Mouse (Mus musculus): ENCODE measurements around the gene Elovl3.
"Not testable (repeated sequence)": the region's sequence is repeated elsewhere in the genome, so short reads cannot be mapped to it uniquely, and the experiment has no call there.

The Elovl3 gene

DNA sequence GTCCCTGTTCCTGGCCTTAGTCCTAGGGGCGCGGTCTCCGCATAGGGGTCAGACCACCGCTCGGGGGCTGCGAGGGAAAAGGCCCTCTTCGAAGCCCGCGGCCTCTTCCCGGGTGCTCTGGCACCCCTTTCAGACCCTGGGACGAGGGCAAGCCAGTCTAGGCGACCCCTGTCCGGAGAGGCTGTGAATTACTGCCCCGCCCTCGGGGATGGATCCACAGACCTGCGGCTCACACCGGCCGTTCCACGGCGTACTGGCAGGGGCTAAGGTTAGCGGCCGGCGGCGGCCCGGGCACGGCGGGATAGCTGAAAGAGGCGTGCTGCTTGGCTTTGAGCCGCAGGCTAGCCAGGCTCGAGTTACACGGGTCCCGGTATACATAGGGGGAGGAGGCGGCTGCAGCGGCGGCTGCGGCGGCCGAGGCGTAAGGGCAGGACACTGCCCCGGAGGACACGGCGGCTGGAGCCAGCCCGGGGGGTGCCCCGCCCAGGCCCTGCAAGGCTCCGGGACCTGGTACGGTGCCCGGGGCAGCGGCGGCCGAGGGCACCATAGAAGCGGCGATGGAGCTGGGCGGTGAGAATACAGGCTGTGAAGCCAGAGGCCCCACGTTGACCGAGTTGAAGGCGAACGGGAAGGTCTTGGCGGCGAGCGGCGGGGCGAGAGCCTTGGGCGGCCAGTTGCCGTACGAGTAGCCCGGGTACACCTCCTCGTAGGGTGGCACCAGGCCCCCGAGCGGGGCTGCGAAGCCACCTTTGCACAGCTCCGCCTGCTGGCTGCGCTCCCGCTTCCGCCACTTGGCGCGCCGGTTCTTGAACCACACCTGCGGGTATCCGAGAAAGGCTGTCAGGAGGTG lies 4.3 kb downstream of the Elovl3 start:
- peak; percentile 56 to 68 for DNase-seq (ENCODE audit: low spot score in 2 of 2)

DNA sequence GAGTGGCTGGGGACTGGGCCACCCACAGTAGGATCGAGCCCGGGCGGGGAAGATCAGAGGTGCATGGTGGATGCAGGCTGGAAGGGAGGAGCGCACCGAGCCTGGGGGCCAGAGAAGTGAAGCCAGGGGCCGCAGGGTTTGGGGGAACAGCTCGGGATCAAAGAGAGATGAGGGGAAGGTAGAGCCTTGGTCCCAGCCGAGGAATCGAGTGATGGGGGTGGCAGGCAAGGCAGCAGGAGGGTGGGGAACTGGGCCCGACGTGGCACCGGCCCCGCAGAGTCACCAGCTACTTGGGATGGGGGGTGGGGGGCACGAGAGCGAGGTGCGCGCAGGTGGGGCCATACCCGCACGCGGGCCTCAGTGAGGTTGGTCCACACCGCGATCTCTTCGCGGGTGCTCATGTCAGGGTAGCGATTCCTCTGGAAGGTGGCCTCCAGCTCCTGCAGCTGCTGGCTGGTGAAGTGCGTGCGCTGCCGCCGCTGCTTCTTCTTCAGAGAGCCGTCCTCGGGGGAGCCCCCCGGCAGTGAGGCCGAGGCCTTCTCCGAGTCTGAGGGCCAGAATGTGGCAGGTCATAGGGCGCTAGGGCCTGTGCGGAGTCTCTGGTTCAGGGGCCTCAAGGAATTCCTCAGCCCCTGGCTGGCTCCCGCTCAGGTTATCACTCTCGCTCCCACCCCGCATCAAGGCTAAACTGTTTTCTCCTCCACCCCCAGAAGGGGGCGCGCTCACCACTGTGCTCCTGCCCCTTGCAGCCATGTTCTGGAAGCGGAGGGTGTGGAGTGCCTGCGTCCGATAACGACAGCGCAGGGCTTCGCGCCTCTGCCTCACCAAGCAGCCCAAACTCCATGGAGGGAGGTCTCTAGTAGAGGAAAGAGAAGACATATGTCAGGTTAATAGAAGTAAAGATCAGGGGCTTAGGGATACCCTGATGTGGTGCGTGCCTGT lies 5.2 kb downstream of the Elovl3 start:
- peak; percentile 63 to 75 for DNase-seq (ENCODE audit: low spot score in 2 of 2)

DNA sequence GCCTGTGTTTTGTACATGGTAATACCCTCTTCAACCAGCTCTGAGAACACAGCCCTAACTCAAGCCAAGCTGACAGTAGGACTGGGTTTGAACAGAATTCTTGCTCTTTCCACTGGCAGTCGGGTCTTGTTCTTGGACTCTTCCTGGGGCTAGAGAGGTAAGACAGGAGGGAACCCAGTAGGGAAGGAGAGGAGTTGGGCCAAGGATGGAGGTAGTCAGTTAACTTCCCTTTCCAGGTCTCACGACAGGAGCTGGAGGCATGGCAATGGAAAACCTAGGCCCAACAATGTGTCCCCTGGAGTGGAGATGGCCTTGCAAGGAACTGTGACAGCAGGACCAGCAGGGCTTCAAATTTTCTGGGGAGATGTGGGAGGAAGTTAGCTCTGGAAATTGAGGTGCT lies 8.6 kb downstream of the Elovl3 start:
- no peak for DNase-seq (ENCODE audit: low spot score in 2 of 2)

DNA sequence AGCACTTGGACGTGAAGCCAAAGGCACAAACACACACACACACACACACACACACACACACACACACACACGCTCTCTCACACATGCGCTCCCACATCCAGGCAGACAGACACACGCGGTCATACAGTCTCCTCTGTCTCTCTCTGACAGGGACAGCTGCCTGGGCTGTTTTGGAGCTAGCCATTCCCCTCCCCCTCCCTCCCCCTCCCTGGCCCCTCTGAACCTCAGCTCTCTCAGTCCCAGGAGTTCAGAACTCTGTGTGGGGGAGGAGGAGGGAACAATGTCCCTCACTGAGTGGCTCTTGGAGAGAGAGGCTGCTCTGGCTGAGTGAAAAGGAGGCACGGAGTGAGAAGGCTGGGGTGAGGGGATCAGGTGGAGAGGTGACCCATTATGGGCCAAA lies 9.4 kb downstream of the Elovl3 start:
- no peak for DNase-seq (ENCODE audit: low spot score in 2 of 2)

DNA sequence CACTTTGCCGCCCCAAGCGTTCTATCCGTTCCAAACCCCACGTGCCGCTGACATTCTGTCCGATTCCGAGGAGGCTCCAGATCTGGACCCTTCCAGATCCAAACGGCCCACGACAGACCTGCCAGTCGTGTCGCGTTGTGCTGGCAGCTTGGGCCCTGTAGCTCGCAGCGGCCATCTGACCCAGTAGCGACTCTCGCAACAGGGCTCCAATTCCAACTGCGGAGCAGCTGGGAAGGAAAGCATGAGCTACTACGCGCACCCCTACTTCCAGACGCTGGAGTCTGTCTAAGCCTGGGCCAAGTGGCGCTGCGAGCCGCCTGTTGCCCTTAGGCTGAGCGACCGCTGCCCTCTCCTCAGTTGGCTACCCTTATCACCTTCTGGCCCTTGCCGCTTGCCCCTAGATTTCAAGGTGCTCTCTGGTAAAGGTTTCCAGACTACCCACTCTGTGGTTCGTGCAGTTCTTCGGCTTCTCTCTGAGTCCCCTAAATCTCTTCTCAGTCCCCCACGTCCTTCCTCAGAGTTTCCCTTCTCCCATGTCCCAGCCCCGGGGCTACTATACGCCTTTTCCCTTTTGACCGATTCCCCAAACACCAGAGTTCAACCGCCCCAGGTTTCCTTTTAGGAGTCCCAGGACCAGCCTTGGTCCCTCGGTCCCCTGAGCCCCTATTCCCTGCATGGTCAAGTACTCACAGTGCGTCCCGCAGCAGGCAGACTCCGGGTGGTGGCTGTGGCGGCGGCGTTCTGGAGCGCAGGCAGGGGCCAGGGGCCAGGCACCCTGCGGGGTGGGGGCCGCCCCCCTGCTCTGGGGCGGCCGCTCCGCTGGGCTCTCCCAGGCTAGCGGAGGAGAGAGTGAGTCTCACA lies 16.0 kb downstream of the Elovl3 start, which contains the start of gene Pitx3:
Pitx3 (minus strand) TSS at position 816 of the 861 bp plus-strand sequence.
- DNase-seq (ENCODE audit: low spot score in 2 of 2), result no peak

DNA sequence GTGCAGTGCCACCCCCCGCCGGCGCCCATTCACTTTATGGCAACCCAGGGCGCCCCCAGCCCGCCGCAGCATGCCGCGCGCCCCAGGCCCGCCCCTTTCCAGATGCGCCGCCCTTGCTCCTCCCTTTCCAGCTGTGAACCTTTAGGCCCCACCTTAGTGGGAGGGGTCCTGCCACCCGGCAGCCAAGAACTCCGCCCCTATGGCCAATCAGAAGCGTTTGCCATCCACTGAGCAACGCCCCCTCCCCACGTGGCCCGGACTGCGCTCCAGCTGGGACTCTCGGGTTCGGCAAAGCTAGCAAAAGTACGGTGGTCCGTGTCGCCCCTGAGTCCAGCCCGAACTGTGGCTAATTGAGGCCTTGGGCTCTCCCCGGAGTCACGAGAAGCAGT lies 16.7 kb downstream of the Elovl3 start:
- peak; percentile 36 to 55 for DNase-seq (ENCODE audit: low spot score in 2 of 2)

DNA sequence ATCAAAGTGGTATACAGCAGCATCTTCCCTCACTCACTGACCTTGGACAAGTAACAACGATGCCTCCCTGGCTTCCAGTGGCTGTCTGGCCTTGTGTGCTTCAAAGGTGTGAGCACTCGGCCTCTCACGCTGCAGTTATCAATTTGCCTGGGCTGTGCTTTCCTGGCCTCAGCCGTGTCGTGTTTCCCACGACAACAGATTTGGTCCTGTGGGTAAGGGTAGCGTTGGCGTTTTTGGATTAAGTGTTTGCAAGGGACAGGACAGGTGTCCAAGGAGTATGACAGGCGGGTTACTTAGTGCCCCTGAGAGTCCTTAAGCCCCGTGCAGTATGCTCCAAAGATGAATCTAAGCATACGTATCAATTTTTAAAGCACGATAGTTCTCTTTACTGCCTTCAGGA lies 17.4 kb downstream of the Elovl3 start:
- DNase-seq (ENCODE audit: low spot score in 2 of 2), result no peak

DNA sequence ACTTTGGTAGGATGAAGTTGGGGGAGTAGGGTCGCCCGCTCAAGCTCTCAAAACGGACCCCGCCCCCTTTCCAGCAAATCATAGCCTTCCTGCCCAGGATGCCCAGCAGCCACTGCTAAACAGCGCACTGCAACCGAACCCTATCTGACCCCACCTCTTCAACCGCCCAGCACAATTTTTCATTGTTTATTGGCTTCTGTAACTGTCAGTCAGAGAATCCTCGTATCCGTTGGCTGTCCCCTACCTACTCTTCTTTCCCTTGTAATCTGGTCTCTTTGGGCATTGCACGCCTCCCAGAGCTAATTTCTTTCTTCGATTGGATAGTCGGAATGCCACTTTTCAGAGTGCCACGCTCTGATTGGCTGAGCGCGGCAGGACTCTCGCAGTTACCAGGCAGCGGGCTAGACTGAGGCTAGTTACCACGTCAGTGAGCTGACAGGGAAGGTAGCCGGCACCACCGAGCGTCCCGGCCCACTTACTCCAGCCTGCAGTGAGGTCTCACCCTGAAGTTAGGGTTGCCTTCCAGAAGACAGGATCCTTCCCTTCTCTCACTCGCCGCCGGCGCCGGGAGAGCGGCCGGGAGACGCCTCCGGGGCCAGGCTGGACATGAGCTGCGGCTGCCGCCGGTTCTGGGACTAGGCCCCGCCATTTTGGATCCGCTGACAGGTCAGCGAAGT lies 20.6 kb downstream of the Elovl3 start, which contains the start of gene Gbf1:
Gbf1 (plus strand) TSS at position 383 of the 677 bp plus-strand sequence.
- DNase-seq (ENCODE audit: low spot score in 2 of 2), result peak; percentile 81 to 85

DNA sequence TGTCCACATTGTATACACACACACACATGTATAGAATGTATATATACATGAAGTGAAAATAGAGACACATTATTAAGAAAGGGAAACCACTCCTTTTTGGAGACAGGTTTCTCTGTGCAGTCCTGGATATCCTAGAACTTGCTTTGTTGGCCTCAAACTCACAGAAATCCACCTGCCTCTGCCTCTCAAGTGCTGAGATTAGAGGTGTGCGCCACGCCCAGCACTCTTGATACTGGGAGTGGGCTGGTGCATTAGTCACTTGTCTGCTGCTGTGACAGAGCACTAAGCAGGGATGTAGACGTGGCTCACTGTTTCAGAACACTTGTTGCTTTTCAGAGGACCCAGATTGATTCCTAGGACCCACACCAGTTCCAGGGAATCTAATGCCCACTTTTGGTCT lies 34.3 kb downstream of the Elovl3 start:
- no peak for DNase-seq (ENCODE audit: low spot score in 2 of 2)

DNA sequence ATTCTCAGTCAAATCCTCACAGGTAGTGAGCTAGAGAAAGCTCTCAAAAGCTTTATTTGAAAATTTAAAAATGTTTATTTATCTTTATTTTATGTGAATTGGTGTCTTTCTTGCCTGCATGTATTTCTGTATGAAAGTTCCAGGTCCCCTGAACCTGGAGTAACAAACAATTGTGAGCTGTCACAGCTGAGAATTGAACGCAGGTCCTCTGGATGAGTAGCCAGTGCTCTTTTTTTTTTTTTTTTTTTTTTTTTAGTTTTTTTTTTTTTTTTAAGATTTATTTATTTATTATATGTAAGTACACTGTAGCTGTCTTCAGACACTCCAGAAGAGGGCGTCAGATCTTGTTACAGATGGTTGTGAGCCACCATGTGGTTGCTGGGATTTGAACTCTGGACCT lies 35.5 kb downstream of the Elovl3 start:
- DNase-seq (ENCODE audit: low spot score in 2 of 2), result not testable (repeated sequence)

DNA sequence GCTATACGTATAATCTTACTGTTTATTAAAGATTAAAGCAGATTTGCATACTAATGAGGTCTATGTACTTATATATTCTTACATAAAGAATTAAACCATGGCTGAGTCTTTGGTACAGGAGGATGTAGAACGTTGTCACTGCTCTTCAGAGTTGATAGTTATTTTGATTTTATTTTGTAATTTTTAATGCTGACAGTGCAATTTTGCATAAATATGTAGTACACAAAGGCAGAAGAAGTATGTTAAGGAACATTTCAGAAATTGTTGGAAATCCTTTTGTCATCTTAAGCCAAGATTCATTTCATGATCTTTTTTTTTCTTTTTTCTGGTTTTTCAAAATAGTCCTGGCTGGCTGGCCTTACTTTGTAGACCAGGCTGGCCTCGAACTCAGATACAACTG lies 37.7 kb downstream of the Elovl3 start:
- DNase-seq (ENCODE audit: low spot score in 2 of 2), result no peak

DNA sequence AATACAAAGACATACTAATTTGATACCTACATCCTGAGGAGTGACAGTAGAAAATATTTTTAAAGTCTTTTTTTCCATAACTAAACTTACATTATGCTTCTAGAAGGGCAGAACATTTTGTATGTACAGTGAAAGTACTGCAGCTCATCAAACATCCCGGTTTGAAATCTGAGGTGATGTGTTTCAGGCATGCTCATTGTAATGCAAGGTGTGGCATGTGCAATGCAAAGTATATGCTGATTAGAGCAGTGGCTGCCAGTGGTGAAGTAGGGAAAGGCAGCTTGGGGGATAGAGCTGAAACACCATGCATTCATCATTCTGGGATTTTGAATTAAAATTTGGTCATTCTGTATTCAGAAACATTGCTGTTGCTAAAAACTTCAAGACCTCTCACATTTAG lies 38.2 kb downstream of the Elovl3 start:
- DNase-seq (ENCODE audit: low spot score in 2 of 2), result no peak

DNA sequence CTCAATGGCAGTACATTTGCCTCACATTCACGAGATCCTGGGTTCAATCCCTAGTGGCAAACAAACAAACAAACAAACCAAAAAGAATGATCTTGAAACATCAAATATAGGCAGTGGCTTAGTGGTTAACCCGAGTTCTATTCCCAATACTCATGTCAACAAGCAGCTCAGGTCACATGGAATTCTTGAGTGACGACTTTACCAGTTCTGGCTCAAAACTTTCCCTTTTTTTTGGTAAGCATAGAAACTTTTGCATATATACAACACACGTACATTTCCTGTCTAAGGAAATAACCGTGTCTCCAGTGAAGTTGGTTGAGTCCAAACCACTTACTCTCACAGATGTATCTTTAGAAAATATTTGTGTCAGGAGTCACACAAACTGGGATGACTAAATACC lies 40.8 kb downstream of the Elovl3 start:
- no peak for DNase-seq (ENCODE audit: low spot score in 2 of 2)

DNA sequence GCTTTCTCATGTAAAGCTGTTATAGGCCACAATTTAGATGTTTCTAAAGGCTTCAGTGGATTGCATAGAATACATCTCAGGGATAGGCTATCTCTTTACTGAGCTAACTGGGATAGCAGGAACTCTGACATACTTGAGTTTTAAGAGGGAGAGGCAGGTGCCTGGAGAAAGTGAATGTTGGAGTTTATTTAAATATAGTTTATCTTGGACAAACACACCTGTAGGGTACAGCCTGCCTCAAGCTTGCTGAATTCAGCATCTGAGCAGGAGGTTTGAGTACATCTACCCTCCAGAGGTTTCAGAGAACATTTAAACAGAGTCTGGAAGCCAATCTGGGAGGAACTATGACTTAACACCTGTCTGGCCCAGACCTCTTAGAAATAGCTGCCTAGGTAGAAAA lies 43.5 kb downstream of the Elovl3 start:
- no peak for DNase-seq (ENCODE audit: low spot score in 2 of 2)

DNA sequence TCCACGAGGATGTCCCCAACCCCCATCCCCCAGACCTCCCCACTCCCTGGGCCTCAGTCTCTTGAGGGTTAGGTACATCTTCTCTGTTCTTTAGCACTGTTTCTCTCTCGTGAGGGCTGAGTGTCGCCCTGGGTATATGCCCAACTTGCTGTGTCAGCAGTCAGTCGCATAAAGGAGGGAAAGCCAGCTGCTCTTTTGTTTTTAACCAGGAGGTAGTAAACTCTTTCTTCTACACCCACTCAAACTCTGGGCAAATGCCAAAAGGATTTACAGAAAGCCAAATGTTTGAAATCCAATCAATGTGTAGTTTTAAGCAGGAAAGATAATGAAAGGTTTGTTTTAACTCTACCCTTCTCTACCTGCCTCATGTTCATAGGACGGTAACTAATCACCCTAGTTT lies 45.3 kb downstream of the Elovl3 start:
- DNase-seq (ENCODE audit: low spot score in 2 of 2), result no peak

DNA sequence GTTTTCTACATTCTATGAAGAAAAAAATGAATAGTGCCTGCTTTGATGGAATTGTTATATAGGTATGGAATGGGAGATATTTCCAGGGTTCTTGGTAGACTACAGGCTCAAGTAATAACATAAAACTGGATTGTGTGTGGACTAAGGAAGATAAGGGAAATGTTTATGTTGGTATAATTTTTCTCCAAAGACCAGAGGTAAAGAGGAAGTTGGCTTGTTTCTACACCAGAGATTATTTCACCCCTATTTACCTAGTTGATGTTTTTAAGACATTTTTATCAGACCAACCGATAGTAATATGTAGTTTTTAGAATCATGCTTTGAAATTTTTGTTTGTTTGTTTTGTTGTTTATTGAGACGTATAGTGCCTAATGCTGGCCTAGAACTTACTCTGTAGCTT lies 48.6 kb downstream of the Elovl3 start:
- DNase-seq (ENCODE audit: low spot score in 2 of 2), result no peak

DNA sequence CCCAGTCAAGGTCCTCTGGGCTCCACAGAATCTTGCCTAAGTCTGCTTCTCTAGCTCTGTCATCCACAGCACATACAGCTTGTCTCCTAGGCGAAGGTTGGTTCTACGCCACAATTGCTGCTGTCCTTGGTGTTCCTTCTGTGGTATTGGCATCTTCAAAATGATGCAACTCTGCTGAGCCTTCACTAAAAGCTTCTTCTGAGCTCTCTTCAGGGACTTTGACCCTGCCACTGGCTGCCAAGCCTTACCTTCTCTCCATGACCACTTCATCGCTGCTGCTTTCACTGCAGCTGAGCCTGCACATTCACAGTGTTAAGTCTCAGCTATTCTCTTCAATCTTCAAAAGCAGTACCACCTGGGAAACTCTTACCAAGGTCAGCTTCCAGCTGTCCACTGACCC lies 50.5 kb downstream of the Elovl3 start:
- DNase-seq (ENCODE audit: low spot score in 2 of 2), result no peak
